13 mouse cellular contexts compared by ENCODE assay signal in the genomic region with DNA sequence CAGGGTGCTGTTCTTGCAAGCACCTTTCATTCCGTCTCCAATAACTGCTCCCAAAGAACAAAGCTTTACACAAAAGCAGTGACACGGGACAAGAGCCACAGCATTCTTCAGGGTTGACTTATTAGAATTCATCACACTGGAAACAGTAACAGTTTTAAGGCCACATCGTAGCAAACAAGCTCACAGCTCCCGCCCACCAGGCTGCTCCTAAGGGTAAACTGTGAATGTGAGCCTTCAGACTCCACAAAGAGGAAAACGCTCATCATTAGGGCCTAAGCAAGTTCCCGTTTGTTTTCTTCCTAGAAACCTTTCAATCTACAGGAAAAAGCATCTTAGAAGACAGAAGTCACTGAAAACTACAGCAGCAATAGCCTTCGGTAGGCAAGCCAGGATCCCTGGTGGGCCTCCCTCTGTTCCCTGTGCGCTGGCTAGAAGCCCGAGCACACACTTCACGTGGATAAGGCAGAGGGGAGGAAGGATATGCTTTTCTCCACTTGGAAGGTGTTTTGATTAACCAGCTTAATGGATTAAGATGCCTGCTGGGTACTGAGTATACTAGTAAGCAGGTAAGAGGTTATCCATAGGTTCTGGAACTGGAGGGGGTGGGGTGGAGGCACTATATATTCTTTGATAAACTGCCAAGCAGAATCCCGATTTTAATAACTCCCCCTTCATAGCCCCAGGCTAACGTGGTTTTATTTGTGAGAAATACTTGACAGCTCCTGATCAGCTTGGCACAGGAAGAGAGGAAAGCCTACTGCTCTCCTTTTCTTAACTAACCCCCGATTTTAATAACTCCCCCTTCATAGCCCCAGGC. TPM values are rescaled to one million over a fixed set of nuclear protein-coding genes. Genes with fewer than 3 reads are reported as not detected.
A peak's percentile ranks its signal among the peaks of the same experiment; 100 is the strongest.
DNase-seq lines count a peak whose midpoint lies in the region; ATAC-seq and TF ChIP-seq lines count a peak whose summit lies in the region.
"Had no signal": no experiment of that assay in that cellular context is flagged by ENCODE, and none has a peak within 500 bp of the region (broad histone marks: within the 10 kb centered on the region; RNA-seq: fewer than 3 reads in every experiment).

No protein-coding gene starts in this region.

- TF ChIP-seq EP300 in heart, adult 2 months (IDR thresholded peaks at IDR 0.05; ENCODE audit: insufficient read depth, low read depth, low read length): no peak

- peaks cover 5% of the 10 kb centered on the region; the same call in 1 of the 2 replicates for H3K4me1 ChIP-seq in heart, embryonic 12.5 days (replicated peaks)
- no peaks in the 10 kb centered on the region for H3K4me1 ChIP-seq in heart, adult 2 months (ENCODE audit: control insufficient read depth, insufficient read depth, low read length)
- no peaks in the 10 kb centered on the region for H3K4me1 ChIP-seq in midbrain, embryonic 14.5 days (ENCODE audit: control insufficient read depth, insufficient read depth, low read length)
- H3K4me1 ChIP-seq in midbrain, embryonic 11.5 days (ENCODE audit: control insufficient read depth, insufficient read depth, low read length): no peaks in the 10 kb centered on the region
- H3K4me1 ChIP-seq in forebrain, embryonic 15.5 days: peaks cover 17% of the 10 kb centered on the region
- H3K4me1 ChIP-seq: liver, embryonic 12.5 days had no signal

- no peaks in the 10 kb centered on the region for H3K79me2 ChIP-seq in heart, adult 2 months (replicated peaks; ENCODE audit: control insufficient read depth, insufficient read depth, low read length)

- no peak for TF ChIP-seq POLR2A in heart, adult 2 months (IDR thresholded peaks at IDR 0.05; ENCODE audit: insufficient read depth, low read depth, low read length)

- no peak for TF ChIP-seq CTCF in heart, adult 2 months (IDR thresholded peaks at IDR 0.05)

- no peak overlapping the region for H3K27ac ChIP-seq in heart, embryonic 12.5 days (ENCODE audit: poor library complexity, severe bottlenecking)
- H3K27ac ChIP-seq in heart, adult 2 months: no peak overlapping the region
- peak overlapping the region; percentile 1; the same call in 1 of the 2 replicates for H3K27ac ChIP-seq in midbrain, embryonic 14.5 days (replicated peaks; ENCODE audit: low read depth, low read length)
- H3K27ac ChIP-seq in midbrain, embryonic 11.5 days (ENCODE audit: low read depth, low read length): no peak overlapping the region
- H3K27ac ChIP-seq in forebrain, embryonic 15.5 days (replicated peaks): peak overlapping the region; percentile 65
- H3K27ac ChIP-seq: liver, embryonic 12.5 days had no signal

- 0 out of 2 replicates have a peak overlapping the region, but pooled peaks have one; percentile 7 for H3K9ac ChIP-seq in heart, embryonic 12.5 days
- H3K9ac ChIP-seq in heart, adult 2 months (ENCODE audit: low read depth, low read length): no peak overlapping the region
- no peak overlapping the region for H3K9ac ChIP-seq in midbrain, embryonic 14.5 days (replicated peaks; ENCODE audit: low read length)
- no peak overlapping the region for H3K9ac ChIP-seq in midbrain, embryonic 11.5 days (ENCODE audit: low read length)
- no peak overlapping the region; the same call in 1 of the 2 replicates for H3K9ac ChIP-seq in forebrain, embryonic 15.5 days (replicated peaks)
- H3K9ac ChIP-seq: liver, embryonic 12.5 days had no signal

- no peaks in the 10 kb centered on the region for H3K27me3 ChIP-seq in heart, embryonic 12.5 days (replicated peaks)
- H3K27me3 ChIP-seq in heart, adult 2 months (ENCODE audit: control insufficient read depth, insufficient read depth, low read length): no peaks in the 10 kb centered on the region
- H3K27me3 ChIP-seq in midbrain, embryonic 14.5 days (ENCODE audit: control insufficient read depth, insufficient read depth, low read length): no peaks in the 10 kb centered on the region
- peaks cover 3% of the 10 kb centered on the region; the same call in 1 of the 2 replicates for H3K27me3 ChIP-seq in midbrain, embryonic 11.5 days (ENCODE audit: control insufficient read depth, insufficient read depth, low read length)
- peaks cover 5% of the 10 kb centered on the region for H3K27me3 ChIP-seq in forebrain, embryonic 15.5 days

- no peak overlapping the region for H3K4me2 ChIP-seq in heart, embryonic 12.5 days
- no peak overlapping the region for H3K4me2 ChIP-seq in midbrain, embryonic 14.5 days (ENCODE audit: low read length)
- H3K4me2 ChIP-seq in midbrain, embryonic 11.5 days: no peak overlapping the region
- H3K4me2 ChIP-seq in forebrain, embryonic 15.5 days (replicated peaks): peak overlapping the region; percentile 22; the same call in 1 of the 2 replicates
- H3K4me2 ChIP-seq: liver, embryonic 12.5 days had no signal

- ATAC-seq in heart, embryonic 12.5 days (ENCODE audit: insufficient number of reproducible peaks, low FRiP score): no peak
- peak; percentile 11; the same call in 1 of the 2 replicates for ATAC-seq in midbrain, embryonic 14.5 days (ENCODE audit: low FRiP score, low TSS enrichment)
- ATAC-seq in midbrain, embryonic 11.5 days (ENCODE audit: low FRiP score): no peak
- peak; percentile 76 for ATAC-seq in forebrain, embryonic 15.5 days (replicated peaks)
- ATAC-seq: activated CD4-positive, CD25-positive, alpha-beta regulatory T cell, adult 4 months; liver, embryonic 12.5 days had no signal

- no peak overlapping the region for H3K4me3 ChIP-seq in heart, embryonic 12.5 days
- H3K4me3 ChIP-seq in heart, adult 2 months: no peak overlapping the region
- H3K4me3 ChIP-seq in midbrain, embryonic 14.5 days (replicated peaks; ENCODE audit: low read depth, low read length): no peak overlapping the region
- no peak overlapping the region for H3K4me3 ChIP-seq in midbrain, embryonic 11.5 days (ENCODE audit: low read depth, low read length)
- no peak overlapping the region for H3K4me3 ChIP-seq in forebrain, embryonic 15.5 days
- H3K4me3 ChIP-seq: liver, embryonic 12.5 days had no signal

- 42% methylated on average over 13 of the region's 13 CpGs for WGBS in heart, embryonic 12.5 days
- whole genome bisulfite sequencing in heart, adult 2 months: 31% methylated on average over 13 of the region's 13 CpGs
- 27% methylated on average over 13 of the region's 13 CpGs for WGBS in midbrain, embryonic 14.5 days
- WGBS in midbrain, embryonic 11.5 days: 43% methylated on average over 13 of the region's 13 CpGs
- WGBS in forebrain, embryonic 15.5 days: 14% methylated on average over 13 of the region's 13 CpGs

- no peaks in the 10 kb centered on the region for H3K9me3 ChIP-seq in heart, embryonic 12.5 days (replicated peaks)
- H3K9me3 ChIP-seq in midbrain, embryonic 14.5 days (ENCODE audit: control insufficient read depth, low read length): no peaks in the 10 kb centered on the region
- no peaks in the 10 kb centered on the region for H3K9me3 ChIP-seq in midbrain, embryonic 11.5 days (ENCODE audit: control insufficient read depth, low read length)
- H3K9me3 ChIP-seq in forebrain, embryonic 15.5 days: no peaks in the 10 kb centered on the region
- H3K9me3 ChIP-seq: G1E; liver, embryonic 12.5 days had no signal

- no peak for DNase-seq in heart, adult 2 months
- peak; percentile 53 for DNase-seq in midbrain, embryonic 14.5 days
- no peak for DNase-seq in midbrain, embryonic 11.5 days (ENCODE audit: low spot score, missing footprints)
- no peak for DNase-seq in right cerebral cortex, postnatal 14 days
- no peak for DNase-seq in layer of hippocampus, adult 9-11 months
- no peak for DNase-seq in liver
- DNase-seq: kidney, postnatal 25 days; lung, postnatal 4 days had no signal

- intact Hi-C loops in heart, adult 2 months (cut with DNase I): no loop called here

- peaks cover 34% of the 10 kb centered on the region for H3K36me3 ChIP-seq in heart, embryonic 12.5 days
- H3K36me3 ChIP-seq in heart, adult 2 months (ENCODE audit: control insufficient read depth, insufficient read depth, low read length): no peaks in the 10 kb centered on the region
- H3K36me3 ChIP-seq in midbrain, embryonic 14.5 days (ENCODE audit: control insufficient read depth, insufficient read depth, low read length): peaks cover 20% of the 10 kb centered on the region
- no peaks in the 10 kb centered on the region for H3K36me3 ChIP-seq in midbrain, embryonic 11.5 days (ENCODE audit: control insufficient read depth, insufficient read depth, low read length)
- peaks cover 11% of the 10 kb centered on the region; the same call in 1 of the 2 replicates for H3K36me3 ChIP-seq in forebrain, embryonic 15.5 days

RNA-seq across cellular contexts. Expression of a gene that starts 6.5 kb away (rescaled TPM):
- 0.92 and 1.1 TPM in 2 replicates for polyA plus RNA-seq in heart, embryonic 12.5 days (2016; fragmentation: Nextera tagmentation; extraction: Ambion mirVana)
- not detected for total RNA-seq in heart, adult 2 months (2021)
- polyA plus RNA-seq in heart, adult 2 months (2012; rRNA removed): 0.09 and 0.18 TPM in 2 replicates
- polyA plus RNA-seq in midbrain, embryonic 14.5 days (2014; fragmentation: Nextera tagmentation; extraction: Ambion mirVana): 0.75 and 1.0 TPM in 2 replicates
- 0.52 and 0.53 TPM in 2 replicates for polyA plus RNA-seq in midbrain, embryonic 11.5 days (2014; fragmentation: Nextera tagmentation; extraction: Ambion mirVana)
- polyA plus RNA-seq in forebrain, embryonic 15.5 days (2015; fragmentation: Nextera tagmentation; extraction: Ambion mirVana): 0.49 and 1.4 TPM in 2 replicates
- polyA plus RNA-seq: activated CD4-positive, CD25-positive, alpha-beta regulatory T cell, adult 4 months; G1E had no signal

RNA-seq across cellular contexts. Expression of a gene that starts 39.7 kb away (rescaled TPM):
- 190 and 196 TPM in 2 replicates for polyA plus RNA-seq in heart, embryonic 12.5 days (2016; fragmentation: Nextera tagmentation; extraction: Ambion mirVana)
- 100 to 1,000 TPM; 138 to 153 TPM for total RNA-seq in heart, adult 2 months (2021)
- 74.5 and 85.8 TPM in 2 replicates for polyA plus RNA-seq in heart, adult 2 months (2012; rRNA removed)
- 176 and 180 TPM in 2 replicates for polyA plus RNA-seq in midbrain, embryonic 14.5 days (2014; fragmentation: Nextera tagmentation; extraction: Ambion mirVana)
- 215 and 230 TPM in 2 replicates for polyA plus RNA-seq in midbrain, embryonic 11.5 days (2014; fragmentation: Nextera tagmentation; extraction: Ambion mirVana)
- polyA plus RNA-seq in forebrain, embryonic 15.5 days (2015; fragmentation: Nextera tagmentation; extraction: Ambion mirVana): 216 and 226 TPM in 2 replicates

RNA-seq across cellular contexts. Expression of a gene that starts 39.9 kb away (rescaled TPM):
- polyA plus RNA-seq in heart, embryonic 12.5 days (2016; fragmentation: Nextera tagmentation; extraction: Ambion mirVana): 29.6 and 31.8 TPM in 2 replicates
- total RNA-seq in heart, adult 2 months (2021): 10 to 100 TPM; 23.2 to 25.5 TPM
- polyA plus RNA-seq in heart, adult 2 months (2012; rRNA removed): 23.3 and 39.7 TPM in 2 replicates
- 60.6 and 70.1 TPM in 2 replicates for polyA plus RNA-seq in midbrain, embryonic 14.5 days (2014; fragmentation: Nextera tagmentation; extraction: Ambion mirVana)
- 59.6 and 64.5 TPM in 2 replicates for polyA plus RNA-seq in midbrain, embryonic 11.5 days (2014; fragmentation: Nextera tagmentation; extraction: Ambion mirVana)
- 72.3 and 77.1 TPM in 2 replicates for polyA plus RNA-seq in forebrain, embryonic 15.5 days (2015; fragmentation: Nextera tagmentation; extraction: Ambion mirVana)

Comparison
In these comparisons a context has a peak if more than half of its experiments do, and no peak if none do; other contexts are left out.
1. ATAC-seq: peak in midbrain, embryonic 14.5 days (single experiment) and forebrain, embryonic 15.5 days (single experiment); none in heart, embryonic 12.5 days (single experiment) and midbrain, embryonic 11.5 days (single experiment).
2. H3K27ac ChIP-seq: peak in midbrain, embryonic 14.5 days (single experiment) and forebrain, embryonic 15.5 days (single experiment); none in heart, embryonic 12.5 days (single experiment), heart, adult 2 months (single experiment) and midbrain, embryonic 11.5 days (single experiment).